Mouse (Mus musculus) lung, embryonic 16.5 days (tissue): ENCODE data around the gene Lamp5. TPM values are rescaled to one million over a fixed set of nuclear protein-coding genes. Genes with fewer than 3 reads are reported as not detected.

Experiments
- ATAC-seq: fragments of 200-750 bp; cut with Nextera tagmentation; 2 replicates; pipeline ENCODE4 v1.8.0; 2017; ENCODE audit warnings: low read depth, mild to moderate bottlenecking, moderate library complexity
- H3K27ac ChIP-seq: fragments of 300-500 bp; sonication (generic); 2 replicates; pipeline ENCODE4 v1.5.1; 2014; ENCODE audit warnings: mild to moderate bottlenecking, control low read depth, low read length
- H3K27me3 ChIP-seq: fragments of 300-500 bp; sonication (generic); 2 replicates; pipeline ENCODE4 v1.6.1; 2014; ENCODE audit warnings: low read depth, low read length, mixed read lengths; ENCODE audit not compliant: control insufficient read depth, insufficient read depth
- H3K36me3 ChIP-seq: fragments of 300-500 bp; sonication (generic); 2 replicates; pipeline ENCODE4 v1.6.1; 2014; ENCODE audit warnings: low read length; ENCODE audit not compliant: control insufficient read depth, insufficient read depth
- H3K4me1 ChIP-seq: fragments of 300-500 bp; sonication (generic); replicated peaks from 2 replicates; pipeline ENCODE4 v1.6.1; 2014; ENCODE audit warnings: low read length, mixed read lengths; ENCODE audit not compliant: control insufficient read depth, insufficient read depth
- H3K4me2 ChIP-seq: fragments of 300-500 bp; sonication (generic); 2 replicates; pipeline ENCODE4 v1.6.1; 2014; ENCODE audit warnings: low read depth, low read length, control low read depth
- H3K4me3 ChIP-seq: fragments of 300-500 bp; sonication (generic); 2 replicates; pipeline ENCODE4 v1.5.1; 2014; ENCODE audit warnings: mild to moderate bottlenecking, low read length, control low read depth
- H3K9ac ChIP-seq: fragments of 300-500 bp; sonication (generic); 2 replicates; pipeline ENCODE4 v1.6.1; 2014; ENCODE audit warnings: low read length, control low read depth
- H3K9me3 ChIP-seq: fragments of 300-500 bp; sonication (generic); 2 replicates; pipeline ENCODE4 v1.6.1; 2016; ENCODE audit warnings: low read length; ENCODE audit not compliant: control insufficient read depth
- WGBS: fragments of 180-500 bp; shearing (Covaris S2); extraction: QIAGEN DNeasy Blood & Tissue Kit; methylation state at CpG from one replicate; pipeline ENCODE4 v1.1.7; 2014; 5-methylcytosine and 5-hydroxymethylcytosine counted together
- polyA plus RNA-seq: library from polyadenylated mRNA; unstranded; fragments of >200 nt; fragmentation: Nextera tagmentation; extraction: Ambion mirVana; gene quantifications from 2 replicates; pipeline ENCODE4 v1.2.1, GENCODE M21; 2015

Gene Lamp5
- 0.26 and 1.8 TPM in 2 replicates for polyA plus RNA-seq

GRCm38 (mm10) chr2:136051688-136052289 lies at the start of gene Lamp5:
Gene Lamp5 (plus strand): TSS chr2:136052239.
- H3K9ac ChIP-seq: no peak within 1 kb of the TSS
- H3K9me3 ChIP-seq: no peaks in the 10 kb centered on the region
- H3K4me1 ChIP-seq: no peaks in the 10 kb centered on the region
- no peaks in the 10 kb centered on the region for H3K36me3 ChIP-seq
- no peak for ATAC-seq
- H3K27ac ChIP-seq: no peak within 1 kb of the TSS
- peaks cover 5% of the 10 kb centered on the region for H3K27me3 ChIP-seq
- H3K4me2 ChIP-seq: peak within 1 kb of the TSS; percentile 39
- 8% methylated on average over 8 of the region's 8 CpGs for WGBS
- peak within 1 kb of the TSS; percentile 10; the same call in 1 of the 2 replicates for H3K4me3 ChIP-seq

- no peak for ATAC-seq
- WGBS: 68% methylated on average over 1 of the region's 1 CpGs
- Histone ChIP-seq H3K27ac (no peak overlapping the region), H3K9ac (no peak overlapping the region), H3K27me3 (no peaks in the 10 kb centered on the region), H3K4me3 (no peak overlapping the region), H3K4me2 (no peak overlapping the region), H3K4me1 (no peaks in the 10 kb centered on the region), H3K36me3 (no peaks in the 10 kb centered on the region), H3K9me3 (no peaks in the 10 kb centered on the region)
Observed at GRCm38 (mm10) chr2:136003836-136004235, 48.2 kb upstream of the Lamp5 start.

DNA sequence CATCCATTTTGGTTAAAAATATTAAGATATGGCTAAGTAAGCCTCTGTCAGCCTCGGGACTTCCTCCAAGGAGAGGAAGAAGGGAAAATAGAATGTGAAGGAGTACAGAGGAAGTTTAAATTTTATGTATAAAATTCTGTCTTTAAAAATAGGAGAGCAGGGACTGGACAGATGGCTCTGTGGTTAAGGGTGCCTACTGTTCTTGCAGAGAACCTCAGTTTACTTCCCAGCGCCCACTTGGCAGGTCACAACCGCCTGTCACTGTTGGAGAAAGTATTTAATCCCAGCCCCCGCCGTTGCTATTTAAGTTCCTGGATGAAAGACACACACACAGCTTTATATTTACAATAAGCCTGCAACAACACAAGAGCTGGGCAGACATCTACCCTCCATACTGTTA lies 45.8 kb upstream of the Lamp5 start:
- ATAC-seq: no peak
- H3K9me3 ChIP-seq: no peaks in the 10 kb centered on the region
- H3K27ac ChIP-seq: no peak overlapping the region
- H3K4me1 ChIP-seq: no peaks in the 10 kb centered on the region
- 78% methylated on average over 5 of the region's 5 CpGs for WGBS
- H3K36me3 ChIP-seq: no peaks in the 10 kb centered on the region
- no peaks in the 10 kb centered on the region for H3K27me3 ChIP-seq
- H3K4me3 ChIP-seq: no peak overlapping the region
- H3K9ac ChIP-seq: no peak overlapping the region
- H3K4me2 ChIP-seq: no peak overlapping the region

GRCm38 (mm10) chr2:136012759-136013158 lies 39.3 kb upstream of the Lamp5 start:
- Histone ChIP-seq H3K4me2 (no peak overlapping the region), H3K9ac (no peak overlapping the region), H3K36me3 (no peaks in the 10 kb centered on the region), H3K4me1 (no peaks in the 10 kb centered on the region), H3K4me3 (no peak overlapping the region), H3K9me3 (no peaks in the 10 kb centered on the region), H3K27me3 (no peaks in the 10 kb centered on the region), H3K27ac (no peak overlapping the region)
- no peak for ATAC-seq
- 87% methylated on average over 9 of the region's 9 CpGs for WGBS

- H3K36me3 ChIP-seq: no peaks in the 10 kb centered on the region
- no peaks in the 10 kb centered on the region for H3K4me1 ChIP-seq
- no peak overlapping the region for H3K9ac ChIP-seq
- no peak for ATAC-seq
- no peak overlapping the region for H3K27ac ChIP-seq
- no peaks in the 10 kb centered on the region for H3K9me3 ChIP-seq
- 87% methylated on average over 4 of the region's 4 CpGs for WGBS
- no peak overlapping the region for H3K4me2 ChIP-seq
- peaks cover 5% of the 10 kb centered on the region for H3K27me3 ChIP-seq
- H3K4me3 ChIP-seq: no peak overlapping the region
Observed at GRCm38 (mm10) chr2:136048464-136048863, 3.6 kb upstream of the Lamp5 start.

DNA sequence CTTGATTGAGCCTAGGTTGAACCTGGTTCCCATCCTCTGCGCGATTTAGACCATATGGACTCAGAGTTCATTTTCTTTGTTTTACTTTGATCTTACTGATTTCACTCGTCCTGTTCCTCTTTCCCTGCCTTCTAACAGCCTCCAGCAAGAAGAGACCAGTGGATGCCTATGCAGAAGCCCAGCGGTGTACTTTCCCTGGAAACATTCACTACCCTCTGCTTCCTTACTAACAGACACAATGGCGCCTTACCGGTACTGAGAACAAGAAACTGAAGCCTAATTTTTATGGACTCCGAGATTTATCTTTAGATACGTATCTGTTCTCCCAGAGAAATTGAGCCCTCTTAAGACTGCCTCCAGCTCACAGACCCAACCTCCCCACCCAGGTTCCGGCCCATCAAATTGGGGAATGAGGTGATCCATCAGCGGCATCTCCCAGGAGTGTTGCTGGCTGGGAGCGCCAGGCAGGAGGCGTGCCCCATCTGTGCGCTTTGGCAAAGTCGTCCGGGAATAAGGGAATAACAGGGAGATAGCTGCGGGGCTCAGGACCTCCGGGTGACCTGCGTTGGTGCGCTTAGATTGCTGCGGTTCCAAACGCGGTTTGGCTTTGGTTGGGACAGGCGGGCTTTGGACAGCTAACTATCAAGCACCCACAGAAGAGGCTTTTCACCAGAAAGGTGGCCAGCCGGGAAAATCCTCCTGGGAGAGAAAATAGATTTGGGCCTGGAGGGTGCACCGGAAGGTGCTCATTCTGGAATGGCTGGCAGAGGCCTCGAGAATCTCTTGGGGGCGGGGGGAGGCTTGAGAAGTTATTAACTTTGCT lies 1.0 kb upstream of the Lamp5 start:
- Histone ChIP-seq H3K4me3 (peak overlapping the region; percentile 10; the same call in 1 of the 2 replicates), H3K4me2 (peak overlapping the region; percentile 39), H3K9ac (no peak overlapping the region), H3K27ac (no peak overlapping the region), H3K27me3 (peaks cover 5% of the 10 kb centered on the region), H3K9me3 (no peaks in the 10 kb centered on the region), H3K36me3 (no peaks in the 10 kb centered on the region), H3K4me1 (no peaks in the 10 kb centered on the region)
- 16% methylated on average over 27 of the region's 27 CpGs for WGBS
- ATAC-seq: no peak

DNA sequence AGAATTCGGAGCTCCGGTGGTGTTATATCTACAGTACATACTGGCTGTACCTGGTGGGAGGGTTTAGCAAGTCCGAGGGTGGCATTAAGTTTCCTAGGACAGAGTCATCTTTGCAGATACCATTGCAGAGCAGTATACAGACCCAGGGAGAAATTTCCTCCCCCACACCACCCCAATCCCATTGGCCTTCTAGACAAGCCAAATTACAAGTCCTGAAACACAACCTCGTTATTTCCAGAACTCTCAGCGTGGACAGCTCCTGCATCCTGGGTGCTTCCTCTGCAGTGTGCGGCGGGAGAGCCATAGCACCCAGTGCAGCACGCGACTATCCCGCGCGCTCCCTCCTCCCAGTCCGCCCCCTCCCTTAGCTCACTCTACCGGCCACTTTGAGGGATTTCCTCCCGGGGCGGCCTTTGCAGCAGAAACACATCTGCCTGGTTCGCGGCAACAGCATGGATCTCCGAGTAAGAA lies 5.9 kb downstream of the Lamp5 start:
- Histone ChIP-seq H3K27ac (no peak overlapping the region), H3K36me3 (no peaks in the 10 kb centered on the region), H3K9ac (no peak overlapping the region), H3K9me3 (no peaks in the 10 kb centered on the region), H3K27me3 (peaks cover 36% of the 10 kb centered on the region), H3K4me3 (no peak overlapping the region), H3K4me2 (0 out of 2 replicates have a peak overlapping the region, but pooled peaks have one; percentile 13), H3K4me1 (no peaks in the 10 kb centered on the region)
- ATAC-seq: no peak
- WGBS: 6% methylated on average over 19 of the region's 19 CpGs

DNA sequence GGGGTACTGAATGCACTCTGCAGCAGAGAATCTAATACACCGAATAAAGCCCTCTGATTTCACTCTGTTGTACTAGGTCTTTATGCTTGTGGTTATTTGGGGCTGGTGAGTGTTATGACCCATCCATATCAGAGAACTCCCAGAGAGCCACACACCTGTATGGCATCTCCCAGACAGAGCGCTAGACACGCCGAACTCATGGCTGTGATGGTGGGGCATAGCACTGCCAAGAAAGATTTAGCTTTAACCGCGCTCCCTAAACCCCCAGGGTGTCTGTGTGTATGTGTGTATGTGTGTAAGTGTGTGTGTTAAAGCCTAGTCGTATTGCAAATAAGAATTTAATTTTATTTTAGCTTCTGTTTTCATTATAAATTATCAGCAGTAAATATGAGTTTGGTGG lies 6.4 kb downstream of the Lamp5 start:
- WGBS: 10% methylated on average over 7 of the region's 7 CpGs

GRCm38 (mm10) chr2:136059029-136059669 lies 7.1 kb downstream of the Lamp5 start:
- H3K9me3 ChIP-seq: no peaks in the 10 kb centered on the region
- 2% methylated on average over 37 of the region's 37 CpGs for WGBS
- H3K4me2 ChIP-seq: peak overlapping the region; percentile 33; the same call in 1 of the 2 replicates
- no peak overlapping the region for H3K27ac ChIP-seq
- no peaks in the 10 kb centered on the region for H3K36me3 ChIP-seq
- H3K4me1 ChIP-seq: no peaks in the 10 kb centered on the region
- no peak overlapping the region for H3K9ac ChIP-seq
- ATAC-seq: no peak
- peaks cover 36% of the 10 kb centered on the region for H3K27me3 ChIP-seq
- H3K4me3 ChIP-seq: 0 out of 2 replicates have a peak overlapping the region, but pooled peaks have one; percentile 11

More for the DNA sequence above, 6.4 kb downstream of the Lamp5 start:
- Histone ChIP-seq H3K4me1 (no peaks in the 10 kb centered on the region), H3K27ac (no peak overlapping the region), H3K4me3 (no peak overlapping the region), H3K36me3 (no peaks in the 10 kb centered on the region), H3K4me2 (0 out of 2 replicates have a peak overlapping the region, but pooled peaks have one; percentile 13), H3K9ac (no peak overlapping the region), H3K9me3 (no peaks in the 10 kb centered on the region), H3K27me3 (peaks cover 36% of the 10 kb centered on the region)
- ATAC-seq: no peak
